Mouse (Mus musculus) forebrain, postnatal 0 days (tissue): ENCODE measurements around the gene Galnt10. TPM values are rescaled to one million over a fixed set of nuclear protein-coding genes. Genes with fewer than 3 reads are reported as not detected.

ENCODE experiments used
- ATAC-seq: fragments of 200-750 bp; cut with Nextera tagmentation; 2 replicates; pipeline ENCODE4 v1.8.0; 2017; ENCODE audit warnings: mild to moderate bottlenecking, moderate library complexity
- DNase-seq: peaks from one replicate; pipeline ENCODE4 v3.0.0-alpha.2; 2015
- H3K27ac ChIP-seq: fragments of 300-500 bp; sonication (generic); 2 replicates; pipeline ENCODE4 v1.5.1; 2014; ENCODE audit warnings: low read depth, mild to moderate bottlenecking, antibody characterized with exemption, low read length, moderate library complexity, mixed read lengths
- H3K27me3 ChIP-seq: fragments of 300-500 bp; sonication (generic); 2 replicates; pipeline ENCODE4 v1.6.1; 2014; ENCODE audit warnings: mild to moderate bottlenecking, low read length, mixed read lengths; ENCODE audit not compliant: insufficient read depth
- H3K36me3 ChIP-seq: fragments of 300-500 bp; sonication (generic); 2 replicates; pipeline ENCODE4 v1.6.1; 2014; ENCODE audit warnings: mild to moderate bottlenecking, moderate library complexity; ENCODE audit not compliant: insufficient read depth
- H3K4me1 ChIP-seq: fragments of 300-500 bp; sonication (generic); 2 replicates; pipeline ENCODE4 v1.6.1; 2014; ENCODE audit warnings: antibody characterized with exemption; ENCODE audit not compliant: insufficient read depth
- H3K4me2 ChIP-seq: fragments of 300-500 bp; sonication (generic); 2 replicates; pipeline ENCODE4 v1.6.1; 2014; ENCODE audit warnings: low read depth, mild to moderate bottlenecking, moderate library complexity
- H3K4me3 ChIP-seq: fragments of 300-500 bp; sonication (generic); 2 replicates; pipeline ENCODE4 v1.5.1; 2014; ENCODE audit warnings: low read depth, low read length, mixed read lengths
- H3K9ac ChIP-seq: fragments of 300-500 bp; sonication (generic); 2 replicates; pipeline ENCODE4 v1.6.1; 2014; ENCODE audit warnings: mild to moderate bottlenecking
- H3K9me3 ChIP-seq: fragments of 300-500 bp; sonication (generic); 2 replicates; pipeline ENCODE4 v1.6.1; 2016; ENCODE audit warnings: low read length
- CTCF ChIP-seq: sonication (generic); IDR thresholded peaks from 2 replicates; pipeline ENCODE4 v1.5.1; 2016; ENCODE audit warnings: antibody characterized with exemption, control low read depth, low read depth
- WGBS: fragments of 180-500 bp; shearing (Covaris S2); extraction: QIAGEN DNeasy Blood & Tissue Kit; methylation state at CpG from one replicate; pipeline ENCODE4 v1.1.7; 2014; 5-methylcytosine and 5-hydroxymethylcytosine counted together
- polyA plus RNA-seq: library from polyadenylated mRNA; unstranded; fragments of >200 nt; fragmentation: Nextera tagmentation; extraction: Ambion mirVana; gene quantifications from 2 replicates; pipeline ENCODE4 v1.2.1, GENCODE M21; 2015
- total RNA-seq: library from RNA; depleted of rRNA; stranded (reverse); fragments of >200 nt; gene quantifications from 2 replicates; pipeline ENCODE4 v1.2.3, GENCODE M21; 2014

The Galnt10 gene
- total and polyA plus RNA-seq, 2 experiments from 2014 or later: 9.5 to 20.7 TPM

DNA sequence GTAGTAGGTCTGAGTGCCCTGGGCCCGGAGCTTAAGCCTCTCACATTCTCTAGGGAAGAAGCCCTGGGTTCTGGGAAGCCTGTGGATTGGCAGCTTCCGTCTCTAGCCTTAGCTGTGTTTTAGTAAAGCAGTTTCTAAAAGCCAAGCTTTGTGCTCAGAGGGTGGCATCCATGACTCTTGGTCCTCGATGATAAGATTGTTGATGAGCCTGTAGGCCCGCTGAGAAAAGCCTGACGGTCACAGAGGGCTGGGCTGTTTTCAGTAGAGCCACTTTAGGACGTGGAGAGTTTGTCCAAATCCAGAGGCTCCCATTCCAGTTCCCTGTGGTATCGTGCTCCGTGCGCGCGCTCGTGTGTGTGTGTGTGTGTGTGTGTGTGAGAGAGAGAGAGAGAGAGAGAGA, 41.6 kb downstream of the Galnt10 start:
- H3K27ac ChIP-seq: no peak overlapping the region
- WGBS: 81% methylated on average over 12 of the region's 12 CpGs
- H3K9ac ChIP-seq: no peak overlapping the region
- no peak for DNase-seq
- 0 out of 2 replicates have a peak, but pooled peaks cover 4% of the 10 kb centered on the region for H3K4me1 ChIP-seq
- TF ChIP-seq CTCF: no peak
- H3K36me3 ChIP-seq: no peaks in the 10 kb centered on the region
- no peak overlapping the region for H3K4me2 ChIP-seq
- H3K27me3 ChIP-seq: no peaks in the 10 kb centered on the region
- no peaks in the 10 kb centered on the region for H3K9me3 ChIP-seq
- H3K4me3 ChIP-seq: no peak overlapping the region
- ATAC-seq: no peak

DNA sequence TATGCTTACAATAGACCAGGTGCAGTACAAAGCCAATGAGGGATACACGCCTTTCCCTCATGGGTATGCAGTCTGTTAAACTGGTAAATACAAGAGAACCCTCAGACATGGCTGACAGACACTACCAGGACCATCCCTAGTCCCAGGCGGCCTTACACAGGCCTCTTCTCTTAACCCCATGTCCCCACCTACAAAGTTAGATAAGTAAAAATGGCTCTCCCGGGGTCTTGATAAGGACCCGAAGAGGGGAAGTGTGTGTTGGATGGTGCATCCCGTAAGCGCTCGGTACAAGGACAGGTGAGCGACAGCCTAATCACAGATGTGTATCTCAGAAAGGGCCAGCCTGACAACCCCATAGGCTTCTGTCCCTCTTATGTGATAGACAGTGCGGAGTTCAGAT, 42.0 kb downstream of the Galnt10 start:
- DNase-seq (no peak), ATAC-seq (no peak)
- H3K4me3 ChIP-seq: no peak overlapping the region
- no peak overlapping the region for H3K4me2 ChIP-seq
- H3K9me3 ChIP-seq: no peaks in the 10 kb centered on the region
- WGBS: 95% methylated on average over 9 of the region's 9 CpGs
- H3K36me3 ChIP-seq: no peaks in the 10 kb centered on the region
- no peak overlapping the region for H3K9ac ChIP-seq
- TF ChIP-seq CTCF: no peak
- H3K27me3 ChIP-seq: no peaks in the 10 kb centered on the region
- H3K27ac ChIP-seq: no peak overlapping the region
- H3K4me1 ChIP-seq: 0 out of 2 replicates have a peak, but pooled peaks cover 4% of the 10 kb centered on the region

DNA sequence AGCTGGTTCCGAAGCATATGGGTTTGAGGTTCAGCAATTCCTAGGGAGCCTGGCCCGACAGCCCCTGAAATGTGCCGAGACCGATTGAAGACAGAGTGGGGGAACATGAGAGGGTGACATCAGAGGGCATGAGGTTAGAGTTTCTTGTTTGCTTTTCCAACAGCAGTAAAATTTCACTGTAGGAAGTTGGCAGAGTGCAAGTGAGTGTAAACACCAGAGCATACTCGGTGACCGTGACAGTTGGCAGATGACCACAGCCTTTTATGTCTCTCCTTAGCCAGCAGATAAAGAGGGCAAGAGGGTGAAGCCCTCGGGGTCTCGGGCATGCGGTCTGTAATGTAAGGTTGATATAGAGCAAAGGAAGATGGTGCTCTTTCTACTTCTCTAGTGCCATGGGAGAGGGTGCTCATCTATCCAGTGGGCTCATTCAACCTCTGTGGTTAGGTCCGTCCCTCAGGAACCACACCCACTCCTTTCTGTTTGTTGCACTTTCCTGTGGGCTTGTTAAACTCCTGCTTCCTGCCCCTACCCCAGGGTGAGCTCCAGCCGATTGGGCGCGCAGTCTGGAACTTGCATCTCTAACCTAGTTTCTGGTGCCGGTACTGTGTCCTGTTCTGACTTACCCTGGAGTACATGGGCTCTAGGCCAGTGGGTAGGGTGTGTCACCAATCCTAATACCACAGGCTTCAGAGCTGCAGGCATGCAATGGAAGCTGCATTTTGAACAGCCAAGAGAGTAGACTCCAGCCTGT, 43.1 kb downstream of the Galnt10 start:
- Histone ChIP-seq H3K4me3 (no peak overlapping the region), H3K9me3 (no peaks in the 10 kb centered on the region), H3K27ac (no peak overlapping the region), H3K4me1 (0 out of 2 replicates have a peak, but pooled peaks cover 4% of the 10 kb centered on the region), H3K27me3 (no peaks in the 10 kb centered on the region), H3K9ac (no peak overlapping the region), H3K4me2 (no peak overlapping the region), H3K36me3 (no peaks in the 10 kb centered on the region)
- no peak for DNase-seq
- 82% methylated on average over 14 of the region's 14 CpGs for WGBS
- ATAC-seq: no peak
- TF ChIP-seq CTCF: no peak

DNA sequence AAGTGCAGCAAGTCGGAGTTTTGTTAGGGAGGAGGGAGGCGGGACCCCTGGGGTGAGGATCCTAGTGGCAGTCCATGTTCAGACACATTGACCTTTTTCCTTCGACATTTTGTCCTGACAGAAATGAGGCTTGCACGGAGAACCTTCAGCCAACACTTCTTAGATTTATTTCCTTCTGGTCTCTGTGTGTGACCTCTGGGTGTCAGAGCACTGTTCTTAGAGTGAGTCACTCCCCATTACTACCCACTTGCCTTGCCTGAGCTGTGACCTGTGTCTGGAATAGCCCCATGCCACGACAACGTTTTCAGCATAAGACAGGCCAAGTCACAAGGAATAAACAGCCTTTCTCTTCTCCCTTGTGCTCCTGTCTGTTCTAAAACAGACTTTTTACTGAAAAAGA, 44.6 kb downstream of the Galnt10 start:
- ATAC-seq (no peak), DNase-seq (no peak)
- Histone ChIP-seq H3K9ac (no peak overlapping the region), H3K4me3 (no peak overlapping the region), H3K4me2 (no peak overlapping the region), H3K27me3 (no peaks in the 10 kb centered on the region), H3K9me3 (no peaks in the 10 kb centered on the region), H3K36me3 (no peaks in the 10 kb centered on the region), H3K4me1 (no peaks in the 10 kb centered on the region), H3K27ac (no peak overlapping the region)
- 77% methylated on average over 6 of the region's 6 CpGs for WGBS
- TF ChIP-seq CTCF: no peak

DNA sequence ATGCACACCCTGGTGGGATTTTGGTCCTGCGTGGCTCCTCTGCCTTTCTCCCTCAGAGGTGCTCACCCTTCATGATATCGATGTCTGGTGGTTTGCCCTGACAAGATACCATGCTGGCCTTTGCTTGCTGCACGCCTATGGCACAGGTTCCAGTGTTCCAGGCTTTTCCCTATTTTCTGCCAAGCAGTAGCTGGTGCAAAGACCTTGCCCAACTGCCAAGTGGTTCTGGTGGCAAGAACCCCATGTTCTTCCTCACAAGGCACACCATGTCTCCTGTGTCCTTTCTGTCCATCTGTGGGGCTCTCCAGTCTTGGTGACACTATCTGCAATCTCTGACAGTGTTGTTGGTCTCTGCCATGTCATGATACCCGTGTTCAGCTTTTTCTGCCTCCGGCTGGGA, 45.6 kb downstream of the Galnt10 start:
- no peaks in the 10 kb centered on the region for H3K27me3 ChIP-seq
- DNase-seq (no peak), ATAC-seq (no peak)
- H3K36me3 ChIP-seq: no peaks in the 10 kb centered on the region
- no peaks in the 10 kb centered on the region for H3K9me3 ChIP-seq
- H3K4me1 ChIP-seq: no peaks in the 10 kb centered on the region
- TF ChIP-seq CTCF: no peak
- H3K4me3 ChIP-seq: no peak overlapping the region
- H3K4me2 ChIP-seq: no peak overlapping the region
- H3K27ac ChIP-seq: no peak overlapping the region
- H3K9ac ChIP-seq: no peak overlapping the region
- WGBS: 86% methylated on average over 5 of the region's 5 CpGs

DNA sequence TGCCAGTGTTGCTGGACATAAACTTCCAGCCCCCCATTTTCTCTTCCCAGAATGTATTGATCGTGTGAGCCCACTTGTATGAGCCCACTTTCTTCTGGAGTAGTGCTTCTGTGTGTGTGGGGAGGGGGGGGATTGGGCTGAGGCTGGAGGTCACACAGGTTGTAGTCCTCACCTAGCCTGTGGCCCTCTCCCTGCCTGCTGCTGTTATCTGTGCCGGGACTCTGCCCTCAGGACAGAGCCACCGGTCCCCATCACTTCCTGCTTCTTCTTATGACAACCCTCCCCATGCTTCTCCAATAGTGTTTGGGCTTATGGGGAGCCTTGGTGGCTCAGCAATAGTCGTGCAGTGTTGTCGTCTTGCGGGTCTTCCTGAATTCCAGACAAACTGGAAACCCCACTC, 46.7 kb downstream of the Galnt10 start:
- H3K9me3 ChIP-seq: no peaks in the 10 kb centered on the region
- WGBS: 85% methylated on average over 6 of the region's 6 CpGs
- H3K4me3 ChIP-seq: no peak overlapping the region
- ATAC-seq (no peak), DNase-seq (no peak)
- TF ChIP-seq CTCF: no peak
- H3K36me3 ChIP-seq: no peaks in the 10 kb centered on the region
- H3K27ac ChIP-seq: no peak overlapping the region
- H3K27me3 ChIP-seq: no peaks in the 10 kb centered on the region
- no peak overlapping the region for H3K4me2 ChIP-seq
- H3K4me1 ChIP-seq: peaks cover 9% of the 10 kb centered on the region
- H3K9ac ChIP-seq: no peak overlapping the region

DNA sequence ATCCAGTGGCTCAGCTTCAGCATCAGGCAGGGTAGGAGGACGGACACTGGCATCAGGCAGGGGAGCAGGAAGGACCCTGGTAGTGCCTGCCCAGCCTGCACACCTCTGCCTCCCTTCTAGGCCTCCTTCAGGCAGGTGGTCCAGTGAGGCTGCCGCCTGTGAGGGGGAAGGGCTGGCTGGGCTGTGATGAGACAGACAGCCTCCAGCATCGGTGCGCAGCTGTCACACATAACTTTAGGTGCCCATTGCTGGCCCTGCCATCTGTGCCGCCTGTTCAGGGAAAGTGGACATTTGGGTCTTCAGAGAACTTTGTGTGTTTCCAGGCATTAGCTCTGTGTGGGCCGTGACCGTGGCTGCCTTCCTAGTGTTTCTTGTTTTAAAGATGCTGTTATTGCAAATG, 47.5 kb downstream of the Galnt10 start:
- Histone ChIP-seq H3K9me3 (no peaks in the 10 kb centered on the region), H3K4me3 (no peak overlapping the region), H3K36me3 (no peaks in the 10 kb centered on the region), H3K4me2 (no peak overlapping the region), H3K27ac (no peak overlapping the region), H3K9ac (no peak overlapping the region), H3K4me1 (peaks cover 9% of the 10 kb centered on the region), H3K27me3 (no peaks in the 10 kb centered on the region)
- no peak for TF ChIP-seq CTCF
- no peak for ATAC-seq
- no peak for DNase-seq
- 80% methylated on average over 7 of the region's 7 CpGs for WGBS
